Mouse (Mus musculus) MEL (cell line): ENCODE data around the gene Bcas3. TPM values are rescaled to one million over a fixed set of nuclear protein-coding genes. Genes with fewer than 3 reads are reported as not detected.

ENCODE experiments used
- DNase-seq: peaks from one replicate; pipeline ENCODE4 v3.0.0; 2011; ENCODE audit warnings: low read depth, low spot score
- H3K27ac ChIP-seq: 2 replicates; pipeline ENCODE4 v1.5.1; 2012; ENCODE audit warnings: low read depth, mild to moderate bottlenecking, control low read depth, low read length, moderate library complexity; ENCODE audit not compliant: control insufficient read depth
- H3K27me3 ChIP-seq, 2 experiments: fragments of 150-350 bp in 1 of 2; sonication (generic) in 1 of 2; 2 replicates each; pipeline ENCODE4 v1.6.1; 2012; ENCODE audit warnings: low read length in 2 of 2, mild to moderate bottlenecking in 2 of 2, improper control_type of control experiment in 1 of 2, moderate library complexity in 1 of 2; ENCODE audit not compliant: insufficient read depth in 2 of 2, control insufficient read depth in 1 of 2
- H3K36me3 ChIP-seq, 2 experiments: 2 replicates each; pipeline ENCODE4 v1.6.1; 2012 to 2014; ENCODE audit warnings: low read length in 2 of 2, improper control_type of control experiment in 1 of 2, inconsistent platforms in 1 of 2, mild to moderate bottlenecking in 1 of 2; ENCODE audit not compliant: insufficient read depth in 2 of 2, control insufficient read depth in 1 of 2
- H3K4me1 ChIP-seq, 2 experiments: fragments of 150-350 bp in 1 of 2; sonication (generic) in 1 of 2; 2 replicates each; pipeline ENCODE4 v1.6.1; 2012; ENCODE audit warnings: low read length in 2 of 2, improper control_type of control experiment in 1 of 2, mild to moderate bottlenecking in 1 of 2; ENCODE audit not compliant: insufficient read depth in 2 of 2, control insufficient read depth in 1 of 2
- H3K4me3 ChIP-seq, 2 experiments: fragments of 150-350 bp in 1 of 2; sonication (generic) in 1 of 2; 2 replicates each; pipeline ENCODE4 v1.5.1; 2012; ENCODE audit warnings: low read depth in 2 of 2, low read length in 2 of 2, mild to moderate bottlenecking in 2 of 2, moderate library complexity in 2 of 2, control low read depth in 1 of 2, improper control_type of control experiment in 1 of 2; ENCODE audit not compliant: control insufficient read depth in 1 of 2, insufficient read depth in 1 of 2
- H3K79me2 ChIP-seq: 2 replicates; pipeline ENCODE4 v1.6.1; 2012; ENCODE audit warnings: mild to moderate bottlenecking, low read length, moderate library complexity; ENCODE audit not compliant: control insufficient read depth, poor library complexity, insufficient read depth
- H3K9ac ChIP-seq: 2 replicates; pipeline ENCODE4 v1.6.1; 2012; ENCODE audit warnings: low read depth, mild to moderate bottlenecking, control low read depth, low read length, moderate library complexity; ENCODE audit not compliant: control insufficient read depth, poor library complexity, severe bottlenecking
- H3K9me3 ChIP-seq: fragments of 150-350 bp; sonication (generic); replicated peaks from 2 replicates; pipeline ENCODE4 v1.6.1; 2012; ENCODE audit warnings: mild to moderate bottlenecking, low read length, improper control_type of control experiment, moderate library complexity; ENCODE audit not compliant: insufficient read depth
- CTCF ChIP-seq, 3 experiments: IDR thresholded peaks in 2 of 3; conservative IDR thresholded peaks in 1 of 3; 2 replicates each; pipeline ENCODE4 v1.5.1; 2011 to 2012; ENCODE audit warnings: low read length in 3 of 3, low read depth in 2 of 3, mild to moderate bottlenecking in 2 of 3, improper control_type of control experiment in 1 of 3, inconsistent platforms in 1 of 3, mixed read lengths in 1 of 3, moderate library complexity in 1 of 3; ENCODE audit not compliant: control insufficient read depth in 1 of 3, insufficient read depth in 1 of 3, poor library complexity in 1 of 3, severe bottlenecking in 1 of 3
- E2F4 ChIP-seq: IDR thresholded peaks from 2 replicates; pipeline ENCODE4 v1.6.1; 2011; ENCODE audit warnings: low read depth, low read length, improper control_type of control experiment, borderline replicate concordance
- ELF1 ChIP-seq: IDR thresholded peaks from 2 replicates; pipeline ENCODE4 v1.6.1; 2014; ENCODE audit warnings: low read depth, mild to moderate bottlenecking, inconsistent platforms, low read length, improper control_type of control experiment, moderate library complexity
- EP300 ChIP-seq, 2 experiments: IDR thresholded peaks; 2 replicates each; pipeline ENCODE4 v1.6.1; 2011; ENCODE audit warnings: improper control_type of control experiment in 2 of 2, low read length in 2 of 2, low read depth in 1 of 2, mild to moderate bottlenecking in 1 of 2
- JUND ChIP-seq: IDR thresholded peaks from 2 replicates; pipeline ENCODE4 v1.6.1; 2011; ENCODE audit warnings: low read depth, mild to moderate bottlenecking, improper control_type of control experiment, low read length
- MAFK ChIP-seq: IDR thresholded peaks from 2 replicates; pipeline ENCODE4 v1.6.1; 2011; ENCODE audit warnings: low read depth, mild to moderate bottlenecking, low read length, improper control_type of control experiment, borderline replicate concordance
- MXI1 ChIP-seq: IDR thresholded peaks from 2 replicates; pipeline ENCODE4 v1.6.1; 2011; ENCODE audit warnings: mild to moderate bottlenecking, low read depth, low read length, improper control_type of control experiment
- MYB ChIP-seq: IDR thresholded peaks from 2 replicates; pipeline ENCODE4 v1.6.1; 2011; ENCODE audit warnings: mild to moderate bottlenecking, low read depth, low read length, improper control_type of control experiment
- NRF1 ChIP-seq: IDR thresholded peaks from 2 replicates; pipeline ENCODE4 v1.6.1; 2014; ENCODE audit warnings: low read depth, mild to moderate bottlenecking, inconsistent platforms, low read length, improper control_type of control experiment, moderate library complexity; ENCODE audit not compliant: poor library complexity, insufficient read depth, severe bottlenecking
- POLR2AphosphoS2 ChIP-seq: IDR thresholded peaks from 2 replicates; pipeline ENCODE4 v1.6.1; 2011; ENCODE audit warnings: low read length, improper control_type of control experiment
- POLR2AphosphoS5 ChIP-seq: IDR thresholded peaks from 2 replicates; pipeline ENCODE4 v1.6.1; 2012; ENCODE audit warnings: low read depth, borderline replicate concordance, mild to moderate bottlenecking, inconsistent platforms, low read length, moderate library complexity, mixed read lengths
- TBP ChIP-seq: IDR thresholded peaks from 2 replicates; pipeline ENCODE4 v1.8.0; 2011; ENCODE audit warnings: low read depth, low read length, improper control_type of control experiment
- TCF12 ChIP-seq: IDR thresholded peaks from 2 replicates; pipeline ENCODE4 v1.6.1; 2014; ENCODE audit warnings: low read depth, mild to moderate bottlenecking, inconsistent platforms, low read length, improper control_type of control experiment, moderate library complexity
- USF1 ChIP-seq: IDR thresholded peaks from 2 replicates; pipeline ENCODE4 v1.6.1; 2014; ENCODE audit warnings: low read depth, mild to moderate bottlenecking, inconsistent platforms, low read length, improper control_type of control experiment, moderate library complexity
- USF2 ChIP-seq, 2 experiments: IDR thresholded peaks; 2 replicates each; pipeline ENCODE4 v1.6.1; 2011 to 2012; ENCODE audit warnings: improper control_type of control experiment in 2 of 2, low read length in 2 of 2, borderline replicate concordance in 1 of 2, inconsistent platforms in 1 of 2, low read depth in 1 of 2, mild to moderate bottlenecking in 1 of 2; ENCODE audit not compliant: insufficient read depth in 1 of 2
- ZKSCAN1 ChIP-seq: IDR thresholded peaks from 2 replicates; pipeline ENCODE4 v1.6.1; 2012; ENCODE audit warnings: low read depth, mild to moderate bottlenecking, inconsistent platforms, low read length, improper control_type of control experiment, moderate library complexity
- ZMIZ1 ChIP-seq: IDR thresholded peaks from 2 replicates; pipeline ENCODE4 v1.6.1; 2012; ENCODE audit warnings: low read depth, mild to moderate bottlenecking, inconsistent platforms, low read length, improper control_type of control experiment, moderate library complexity
- polyA plus RNA-seq, 2 experiments: library from polyadenylated mRNA; stranded (reverse) in 1 of 2; unstranded in 1 of 2; fragments of >175 nt in 1 of 2; fragments of >200 nt in 1 of 2; gene quantifications; 2 replicates each; pipeline versions ENCODE4 v1.2.1 to v1.2.4; 2012; ENCODE audit warnings: low replicate concordance in 2 of 2, low read depth in 1 of 2; ENCODE audit not compliant: insufficient read length in 2 of 2, insufficient read depth in 1 of 2, missing spikeins in 1 of 2
- total RNA-seq: library from RNA; depleted of rRNA; stranded (reverse); fragments of 300-350 nt; gene quantifications from 2 replicates; pipeline ENCODE4 v1.2.3, GENCODE M21; 2012

The Bcas3 gene
- total and polyA plus RNA-seq, 3 experiments, result 8.6 to 14.7 TPM; not detected in 1

DNA sequence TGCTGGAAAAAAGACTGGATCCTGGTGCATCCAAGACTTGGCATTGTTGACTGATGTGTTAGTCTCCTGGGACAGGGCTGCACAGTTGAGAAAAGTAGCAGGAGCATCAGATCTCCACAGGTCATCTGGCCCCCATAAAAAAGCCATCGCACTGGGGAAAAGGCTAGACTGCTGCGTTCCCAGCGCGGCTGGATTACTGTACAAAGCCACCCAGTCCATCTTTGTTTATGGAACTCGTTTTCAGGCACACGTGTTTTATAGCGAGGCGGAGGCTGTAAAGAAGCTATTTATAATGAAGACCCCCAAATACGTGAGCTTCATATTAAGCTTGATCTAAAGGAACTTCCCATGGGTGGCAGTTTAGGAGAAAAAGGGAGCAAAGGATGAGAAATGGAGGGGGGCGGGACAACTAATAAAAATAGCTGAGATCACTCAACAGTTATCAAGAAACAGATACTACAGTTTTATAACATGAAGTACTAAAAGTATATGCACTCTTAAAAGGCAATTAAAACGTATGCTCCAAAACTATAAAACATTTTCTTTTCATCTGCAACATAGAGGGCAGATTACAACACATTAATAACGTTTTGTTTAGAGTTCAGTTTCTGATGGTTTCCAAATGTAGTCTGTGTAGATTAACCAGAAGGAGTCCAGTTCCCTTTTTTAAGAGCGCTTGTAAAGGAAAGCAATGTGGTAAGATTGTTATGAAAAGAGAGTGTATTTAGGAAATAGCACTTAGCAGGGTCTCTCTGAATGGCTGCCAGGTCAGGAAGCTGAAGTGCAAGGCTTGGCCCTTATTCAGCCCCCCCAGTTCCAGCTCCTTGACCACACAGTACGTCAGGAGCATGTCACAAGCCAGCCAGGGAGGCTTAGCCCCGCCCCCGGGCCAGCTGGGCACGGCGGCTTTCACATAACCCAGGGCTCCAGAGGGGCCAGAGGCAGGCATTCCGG is 360.2 kb downstream of the Bcas3 start (continued):
- TF ChIP-seq ZMIZ1, result no peak

- Histone ChIP-seq H3K27me3 (no peaks in the 10 kb centered on the region), H3K9ac (peak overlapping the region; percentile 56), H3K4me3 (peak overlapping the region; percentile 24 to 50; a peak in 3 of 4 replicates), H3K79me2 (no peaks in the 10 kb centered on the region), H3K36me3 (peaks cover 0 to 3% of the 10 kb centered on the region in 2 experiments; a peak in 1 of 4 replicates), H3K9me3 (no peaks in the 10 kb centered on the region), H3K4me1 (0 out of 4 replicates have a peak, but pooled peaks cover 0 to 5% of the 10 kb centered on the region in 2 experiments), H3K27ac (no peak overlapping the region)
- TF ChIP-seq MYB (no peak), EP300 (IDR thresholded peaks at IDR 0.05; ENCODE audit: low read depth in 1 of 2, low read length in 2 of 2) (no peak), ZKSCAN1 (no peak), MXI1 (no peak), CTCF (IDR thresholded peaks at IDR 0.05 in 2 of 3, conservative IDR thresholded peaks at IDR 0.05 in 1 of 3; ENCODE audit: control insufficient read depth in 1 of 3, insufficient read depth in 1 of 3, low read depth in 2 of 3, low read length in 3 of 3, poor library complexity in 1 of 3, severe bottlenecking in 1 of 3) (no peak), ELF1 (no peak), NRF1 (no peak), USF1 (no peak), E2F4 (no peak), USF2 (IDR thresholded peaks at IDR 0.05; ENCODE audit: borderline replicate concordance in 1 of 2, insufficient read depth in 1 of 2, low read depth in 1 of 2, low read length in 2 of 2) (no peak), JUND (no peak), TBP (no peak), TCF12 (no peak), POLR2AphosphoS5 (no peak), MAFK (no peak), POLR2AphosphoS2 (no peak), ZMIZ1 (no peak)
- no peak for DNase-seq
Observed at GRCm38 (mm10) chr11:85713814-85714208, 360.8 kb downstream of the Bcas3 start.
